Mouse (Mus musculus): Measurements from ENCODE around the gene Man2a2. TPM values are rescaled to one million over a fixed set of nuclear protein-coding genes. Genes with fewer than 3 reads are reported as not detected.

The Man2a2 gene
- total RNA-seq (2023) = 25.9 and 38.5 TPM in 2 replicates

GRCm38 (mm10) chr7:80371041-80371751 lies at the start of gene Man2a2:
Man2a2 (minus strand) TSS chr7:80371375.

GRCm38 (mm10) chr7:80405188-80405695 lies 34.1 kb upstream of the Man2a2 start, which contains the start of gene Furin:
Furin (minus strand) TSS chr7:80405436.

GRCm38 (mm10) chr7:80387633-80388543 lies 16.7 kb upstream of the Man2a2 start, which contains the start of gene Fes:
Fes (minus strand) TSS chr7:80387946.

GRCm38 (mm10) chr7:80342858-80343257 lies 28.3 kb downstream of the Man2a2 start, which contains the start of gene Hddc3:
Hddc3 (plus strand) TSS chr7:80343104.

GRCm38 (mm10) chr7:80340793-80341192 lies 30.4 kb downstream of the Man2a2 start, which contains the start of gene Unc45a:
Unc45a (minus strand) TSS chr7:80341005.

GRCm38 (mm10) chr7:80324043-80324815 lies 46.9 kb downstream of the Man2a2 start, which contains the start of gene Rccd1:
Rccd1 (minus strand) TSS chr7:80324454.

Other genes with a start within 250 kb of the Man2a2 start
- 26.1 and 31.5 TPM in 2 replicates for gene Sema4b, start 184.5 kb downstream of the Man2a2 start, total RNA-seq (2023)
- gene Cib1, start 138.6 kb downstream of the Man2a2 start, total RNA-seq (2023) = 85.6 and 88.1 TPM in 2 replicates
- gene Gdpgp1, start 138.5 kb downstream of the Man2a2 start, total RNA-seq (2023) = 1.3 TPM in 2 replicates
- 0.38 TPM in 1 of 2 replicates, not detected in the other for gene Ttll13, start 125.0 kb downstream of the Man2a2 start, total RNA-seq (2023)
- 11.3 and 14.8 TPM in 2 replicates for gene Ngrn, start 110.2 kb downstream of the Man2a2 start, total RNA-seq (2023)
- 11.5 and 15.7 TPM in 2 replicates for gene Vps33b, start 101.7 kb downstream of the Man2a2 start, total RNA-seq (2023)
- 75.8 and 85.9 TPM in 2 replicates for gene Prc1, start 76.9 kb downstream of the Man2a2 start, total RNA-seq (2023)
- gene Rccd1, start 46.9 kb downstream of the Man2a2 start, total RNA-seq (2023) = 2.7 and 2.9 TPM in 2 replicates
- gene Unc45a, start 30.4 kb downstream of the Man2a2 start, total RNA-seq (2023) = 73.6 and 85.6 TPM in 2 replicates
- gene Hddc3, start 28.3 kb downstream of the Man2a2 start, total RNA-seq (2023) = 2.9 and 8.2 TPM in 2 replicates
- 584 and 690 TPM in 2 replicates for gene Fes, start 16.6 kb upstream of the Man2a2 start, total RNA-seq (2023)
- 208 and 299 TPM in 2 replicates for gene Furin, start 34.1 kb upstream of the Man2a2 start, total RNA-seq (2023)
- gene Blm, start 163.7 kb upstream of the Man2a2 start, total RNA-seq (2023) = 12.6 and 17.2 TPM in 2 replicates

All from neutrophil, adult 65 days (primary cell).